Mouse (Mus musculus) brain, adult 10 weeks (tissue): ENCODE results near the gene Tcf20. TPM values are rescaled to one million over a fixed set of nuclear protein-coding genes. Genes with fewer than 3 reads are reported as not detected.

ENCODE experiments used
- polyA plus RNA-seq: library from polyadenylated mRNA; stranded (reverse); fragments of 350-450 nt; fragmentation: Illumina TruSeq; extraction: RNeasy Lipid Tissue Mini Kit (QIAGEN cat#74804); gene quantifications from one replicate; pipeline ENCODE4 v1.2.3, GENCODE M21; 2015; ENCODE audit warnings: low read depth, low replicate concordance

Gene Tcf20
- 35.7 TPM for polyA plus RNA-seq

DNA sequence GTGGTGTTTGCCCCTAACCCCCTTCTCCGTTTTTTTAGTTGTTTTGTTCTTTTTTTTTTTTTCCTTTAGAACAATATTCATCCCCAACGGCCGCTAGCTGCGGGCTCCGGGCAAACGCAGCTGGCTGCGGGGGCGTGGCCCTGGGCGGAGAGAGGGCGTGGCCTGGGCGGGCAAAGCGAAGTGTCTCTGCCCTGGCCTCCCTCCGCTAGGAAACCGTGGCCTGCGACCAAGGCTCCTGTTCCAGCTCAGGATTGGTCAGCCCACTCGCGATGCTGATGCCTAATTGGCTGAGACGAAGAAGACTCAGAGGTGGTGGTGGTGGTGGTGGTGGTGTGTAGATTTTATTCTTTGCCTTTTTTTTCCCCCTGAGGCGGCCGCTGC, at the start of gene Tcf20:
Tcf20 (minus strand) TSS at position 141 of the 381 bp plus-strand sequence.

DNA sequence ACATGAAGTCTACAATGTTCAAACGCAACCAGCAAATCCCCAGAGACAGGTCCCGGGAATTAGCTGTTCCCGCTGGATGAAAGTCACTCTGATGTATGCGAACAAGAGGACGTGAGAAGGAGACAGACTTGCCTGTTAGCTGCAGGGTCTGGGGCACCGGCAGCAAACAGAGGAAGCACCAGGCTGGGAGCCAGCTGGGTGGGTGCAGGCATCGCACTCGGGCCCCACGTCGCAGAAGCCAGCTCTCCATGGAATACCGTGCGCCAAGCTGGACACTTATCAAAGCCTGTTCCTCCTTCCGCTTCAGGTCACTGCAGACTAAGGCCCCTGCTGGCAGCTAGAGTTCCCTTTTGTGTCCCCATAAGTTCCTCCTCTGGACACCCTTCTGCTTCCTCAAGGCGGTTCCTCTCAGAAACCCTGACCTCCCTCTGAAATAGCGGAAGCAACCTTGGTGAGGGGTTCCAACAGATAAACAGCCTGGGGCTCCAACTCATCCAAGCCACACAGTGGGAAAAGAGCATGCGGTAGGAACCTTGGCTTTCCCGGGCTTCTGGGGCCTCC, 45.4 kb upstream of the Tcf20 start, which contains the start of gene Nfam1:
Nfam1 (minus strand) TSS at position 326 of the 561 bp plus-strand sequence.

GRCm38 (mm10) chr15:82794277-82794676, 193.4 kb downstream of the Tcf20 start, which contains the start of gene Cyp2d26:
Gene Cyp2d26 (minus strand): TSS chr15:82794294.

DNA sequence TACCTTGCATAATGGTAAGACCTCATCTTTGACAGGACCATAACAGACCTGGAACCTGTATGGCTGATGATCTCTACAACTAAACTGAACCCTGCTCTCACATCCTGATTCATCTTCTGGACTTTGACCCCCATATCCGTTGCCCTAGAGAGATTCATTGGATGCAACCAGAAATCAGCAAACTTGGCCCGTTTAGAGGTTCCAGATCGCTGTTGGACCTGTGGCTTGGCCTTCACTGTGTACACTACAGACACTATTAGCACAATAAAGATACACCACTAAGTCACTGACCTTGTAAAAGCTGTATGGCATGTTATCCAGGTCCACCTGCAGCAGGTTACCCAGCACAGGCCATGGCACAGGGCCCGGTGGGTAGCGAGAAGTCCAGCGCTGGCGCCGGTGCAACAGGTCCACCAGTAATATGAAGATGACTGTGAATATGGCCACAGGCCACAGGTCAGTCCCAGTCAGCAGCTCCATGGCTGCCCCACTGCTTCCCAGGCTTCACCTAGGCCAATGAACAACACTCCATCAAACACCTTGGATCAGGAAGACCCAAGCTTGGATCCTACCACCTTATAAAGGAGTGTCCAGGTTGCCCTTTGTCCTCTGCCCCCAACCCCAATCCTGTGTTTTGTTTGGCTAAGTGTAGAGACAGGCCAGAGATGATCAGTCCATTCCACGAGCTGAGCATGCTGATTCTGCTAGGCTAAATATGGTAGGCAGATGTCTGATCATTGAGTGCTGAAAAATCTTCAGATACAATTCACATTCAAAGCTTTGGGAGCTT, 223.8 kb downstream of the Tcf20 start, which contains the start of gene Cyp2d40:
Cyp2d40 (minus strand) TSS at position 553 of the 790 bp plus-strand sequence.

Other genes starting within 250 kb of the Tcf20 start
- not detected for gene Cyp2d40, start 223.7 kb downstream of the Tcf20 start, polyA plus RNA-seq
- not detected for gene Cyp2d26, start 193.6 kb downstream of the Tcf20 start, polyA plus RNA-seq
- gene Nfam1, start 45.4 kb upstream of the Tcf20 start, polyA plus RNA-seq = 2.4 TPM
- gene Serhl, start 101.6 kb upstream of the Tcf20 start, polyA plus RNA-seq = 12.6 TPM
- 106 TPM for gene Rrp7a, start 134.9 kb upstream of the Tcf20 start, polyA plus RNA-seq
- 49.8 TPM for gene Poldip3, start 161.5 kb upstream of the Tcf20 start, polyA plus RNA-seq
- 57.7 TPM for gene Cyb5r3, start 184.7 kb upstream of the Tcf20 start, polyA plus RNA-seq